ENCODE assay signal across 8 mouse cellular contexts in genomic region chr11:54067318-54067995, GRCm38 (mm10). TPM values are rescaled to one million over a fixed set of nuclear protein-coding genes. Genes with fewer than 3 reads are reported as not detected.
A peak's percentile ranks its signal among the peaks of the same experiment; 100 is the strongest.
DNase-seq lines count a peak whose midpoint lies in the region; ATAC-seq and TF ChIP-seq lines count a peak whose summit lies in the region.

No protein-coding gene starts in this region.

- no peaks in the 10 kb centered on the region for H3K9me3 ChIP-seq in heart, embryonic 16.5 days (replicated peaks; ENCODE audit: control insufficient read depth, low read length)
- H3K9me3 ChIP-seq in limb, embryonic 15.5 days: no peaks in the 10 kb centered on the region

- no peak for TF ChIP-seq POLR2A in olfactory bulb, adult 2 months (IDR thresholded peaks at IDR 0.05; ENCODE audit: insufficient read depth, low read depth, low read length)

- TF ChIP-seq CTCF in olfactory bulb, adult 2 months (IDR thresholded peaks at IDR 0.05; ENCODE audit: insufficient read depth, low read depth, low read length): no peak

- peak overlapping the region; percentile 59 for H3K4me3 ChIP-seq in heart, embryonic 16.5 days (ENCODE audit: low read length)
- H3K4me3 ChIP-seq in limb, embryonic 15.5 days: peak overlapping the region; percentile 69
- peak overlapping the region; percentile 5; the same call in 1 of the 2 replicates for H3K4me3 ChIP-seq in olfactory bulb, adult 2 months (ENCODE audit: insufficient read depth, low read depth, low read length)

- H3K36me3 ChIP-seq in heart, embryonic 16.5 days (ENCODE audit: control insufficient read depth, insufficient read depth): no peaks in the 10 kb centered on the region
- no peaks in the 10 kb centered on the region for H3K36me3 ChIP-seq in limb, embryonic 15.5 days

- H3K4me2 ChIP-seq in heart, embryonic 16.5 days (ENCODE audit: low read depth, low read length): peak overlapping the region; percentile 93
- peak overlapping the region; percentile 84 for H3K4me2 ChIP-seq in limb, embryonic 15.5 days

- ATAC-seq in heart, embryonic 16.5 days (replicated peaks; ENCODE audit: extremely low read depth, insufficient read depth, low FRiP score): no peak
- ATAC-seq in limb, embryonic 15.5 days (ENCODE audit: insufficient number of reproducible peaks, low FRiP score, low TSS enrichment, low read depth): peak; percentile 21; the same call in 1 of the 2 replicates

- peaks cover 21% of the 10 kb centered on the region for H3K27me3 ChIP-seq in heart, embryonic 16.5 days (ENCODE audit: control insufficient read depth, insufficient read depth, low read length)
- H3K27me3 ChIP-seq in limb, embryonic 15.5 days: no peaks in the 10 kb centered on the region

- no peak overlapping the region for H3K27ac ChIP-seq in heart, embryonic 16.5 days (ENCODE audit: low read length)
- peak overlapping the region; percentile 84 for H3K27ac ChIP-seq in limb, embryonic 15.5 days
- no peak overlapping the region for H3K27ac ChIP-seq in olfactory bulb, adult 2 months (ENCODE audit: insufficient read depth, low read depth, low read length)

- H3K4me1 ChIP-seq in heart, embryonic 16.5 days (ENCODE audit: control insufficient read depth, insufficient read depth, low read length): peaks cover 38% of the 10 kb centered on the region
- H3K4me1 ChIP-seq in limb, embryonic 15.5 days: peaks cover 75% of the 10 kb centered on the region
- H3K4me1 ChIP-seq in olfactory bulb, adult 2 months (ENCODE audit: control insufficient read depth, insufficient read depth, low read length): peaks cover 17% of the 10 kb centered on the region

- peak; percentile 50 for DNase-seq in urinary bladder, postnatal 14 days (ENCODE audit: low spot score)
- no peak for DNase-seq in urinary bladder, adult 2 months (ENCODE audit: low spot score)
- no peak for DNase-seq in frontal cortex, postnatal 36 days (ENCODE audit: low spot score in 2 of 2)
- DNase-seq in cerebellum, adult 11 months: no peak
- no peak for DNase-seq in ovary, postnatal 14 days (ENCODE audit: low spot score)

- peak overlapping the region; percentile 76; the same call in 1 of the 2 replicates for H3K9ac ChIP-seq in heart, embryonic 16.5 days (ENCODE audit: low read length)
- H3K9ac ChIP-seq in limb, embryonic 15.5 days: peak overlapping the region; percentile 64

- WGBS in heart, embryonic 16.5 days: 39% methylated on average over 12 of the region's 12 CpGs
- 8% methylated on average over 12 of the region's 12 CpGs for WGBS in limb, embryonic 15.5 days
- 62% methylated on average over 12 of the region's 12 CpGs for WGBS in olfactory bulb, adult 2 months

RNA-seq across cellular contexts. Expression of gene Pdlim4, which starts 1.4 kb away (rescaled TPM):
- polyA plus RNA-seq in urinary bladder, adult 2 months (2012; rRNA removed): 170 and 183 TPM in 2 replicates
- 16.0 and 26.4 TPM in 2 replicates for polyA plus RNA-seq in heart, embryonic 16.5 days (2015; fragmentation: Nextera tagmentation; extraction: Ambion mirVana)
- 125 and 136 TPM in 2 replicates for polyA plus RNA-seq in limb, embryonic 15.5 days (2015; fragmentation: Nextera tagmentation; extraction: Ambion mirVana)
- polyA plus RNA-seq in olfactory bulb, adult 2 months (2012; ENCODE audit: insufficient read depth, insufficient read length, low replicate concordance, missing spikeins): not detected in 2 replicates

RNA-seq across cellular contexts. Expression of gene P4ha2, which starts 32.4 kb away (rescaled TPM):
- polyA plus RNA-seq in urinary bladder, adult 2 months (2012; rRNA removed): 26.5 and 26.7 TPM in 2 replicates
- polyA plus RNA-seq in heart, embryonic 16.5 days (2015; fragmentation: Nextera tagmentation; extraction: Ambion mirVana): 53.3 and 61.1 TPM in 2 replicates
- 132 and 149 TPM in 2 replicates for polyA plus RNA-seq in limb, embryonic 15.5 days (2015; fragmentation: Nextera tagmentation; extraction: Ambion mirVana)
- not detected in 2 replicates for polyA plus RNA-seq in olfactory bulb, adult 2 months (2012; ENCODE audit: insufficient read depth, insufficient read length, low replicate concordance, missing spikeins)

RNA-seq across cellular contexts. Expression of gene Slc22a4, which starts 39.6 kb away (rescaled TPM):
- polyA plus RNA-seq in urinary bladder, adult 2 months (2012; rRNA removed): 1.5 and 2.6 TPM in 2 replicates
- polyA plus RNA-seq in heart, embryonic 16.5 days (2015; fragmentation: Nextera tagmentation; extraction: Ambion mirVana): 1.1 and 1.2 TPM in 2 replicates
- polyA plus RNA-seq in limb, embryonic 15.5 days (2015; fragmentation: Nextera tagmentation; extraction: Ambion mirVana): 6.9 and 7.9 TPM in 2 replicates
- not detected in 2 replicates for polyA plus RNA-seq in olfactory bulb, adult 2 months (2012; ENCODE audit: insufficient read depth, insufficient read length, low replicate concordance, missing spikeins)

Comparison
In these comparisons a context has a peak if more than half of its experiments do, and no peak if none do; other contexts are left out.
1. H3K4me3 ChIP-seq: peak in every context shown above with its lines; median percentile 69 in limb, embryonic 15.5 days; 59 in heart, embryonic 16.5 days; 5 in olfactory bulb, adult 2 months.
2. RNA of gene Pdlim4, which starts 1.4 kb away (polyA plus RNA-seq): 170 to 183 TPM in urinary bladder, adult 2 months, 125 to 136 TPM in limb, embryonic 15.5 days and 16.0 to 26.4 TPM in heart, embryonic 16.5 days; not detected in olfactory bulb, adult 2 months; every median in the first group is over 10 times any median in the second.
3. RNA of gene P4ha2, which starts 32.4 kb away (polyA plus RNA-seq): 132 to 149 TPM in limb, embryonic 15.5 days, 53.3 to 61.1 TPM in heart, embryonic 16.5 days and 26.5 to 26.7 TPM in urinary bladder, adult 2 months; not detected in olfactory bulb, adult 2 months; every median in the first group is over 10 times any median in the second.